ENCODE assay signal across 27 mouse cellular contexts in the genomic region with DNA sequence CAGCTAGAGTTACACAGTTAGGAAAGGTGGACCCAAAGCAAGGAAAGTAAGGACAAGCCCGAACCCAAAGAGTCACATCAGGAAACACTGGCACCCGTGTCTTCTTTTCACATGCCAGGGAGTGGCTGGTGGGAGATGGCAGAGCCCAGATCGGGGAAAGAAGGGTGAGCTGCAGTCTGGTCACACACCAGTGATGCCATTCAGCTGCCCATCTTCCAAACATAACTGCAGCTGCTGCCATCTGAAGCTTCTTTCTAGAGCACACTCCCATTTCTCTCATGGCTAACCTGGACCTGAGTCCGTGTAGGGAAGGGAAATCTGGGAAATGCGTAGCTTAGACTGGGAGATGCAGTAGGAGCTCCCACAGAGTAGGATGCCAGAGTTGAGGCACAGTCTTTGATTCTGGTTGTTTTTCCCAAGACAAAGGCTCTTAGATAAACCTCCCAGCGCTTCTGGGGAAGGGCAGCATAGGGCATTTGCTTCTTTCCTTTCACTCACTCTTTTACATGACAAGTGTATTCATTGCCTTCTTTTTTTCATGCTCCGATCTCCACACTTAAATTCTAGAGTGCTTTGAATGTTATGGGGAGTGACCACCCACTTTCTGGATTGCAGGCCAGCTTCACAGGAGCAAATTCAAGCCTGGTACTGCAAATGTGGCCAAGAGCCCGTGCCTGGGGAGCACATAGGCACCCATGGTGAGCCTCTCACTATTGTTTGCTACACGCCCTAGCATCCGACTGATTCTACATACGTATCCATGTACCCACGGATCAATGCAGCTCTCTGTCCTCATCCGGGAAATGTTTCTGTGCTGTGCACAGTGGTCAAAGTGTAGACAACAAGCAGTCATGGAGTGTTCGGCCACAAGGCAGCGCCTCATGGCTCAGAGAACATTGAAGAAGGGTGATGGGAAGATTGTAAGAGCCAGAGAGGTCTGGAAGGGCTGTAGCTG. TPM values are rescaled to one million over a fixed set of nuclear protein-coding genes. Genes with fewer than 3 reads are reported as not detected.
DNase-seq lines count a peak whose midpoint lies in the region; ATAC-seq and TF ChIP-seq lines count a peak whose summit lies in the region.
"Had no signal": no experiment of that assay in that cellular context is flagged by ENCODE, and none has a peak within 500 bp of the region (broad histone marks: within the 10 kb centered on the region; RNA-seq: fewer than 3 reads in every experiment).

No protein-coding gene starts in this region.

- TF ChIP-seq POLR2A in cortical plate, adult 2 months (IDR thresholded peaks at IDR 0.05; ENCODE audit: extremely low read depth, insufficient read depth, low read length): no peak

- DNase-seq in hindbrain, embryonic 10.5 days (ENCODE audit: low spot score): no peak
- no peak for DNase-seq in left cerebral cortex, adult 2 months (ENCODE audit: extremely low spot score in 1 of 2, low spot score in 2 of 2)
- DNase-seq in left cerebral cortex, postnatal 10 days (ENCODE audit: extremely low spot score in 1 of 2, low spot score in 2 of 2): no peak
- peak; percentile 81 for DNase-seq in R1 (ENCODE audit: low read depth, low spot score)
- no peak for DNase-seq in kidney, postnatal 36 days
- DNase-seq: adrenal gland, postnatal 25 days; cerebellum, adult 11 months; cerebellum, postnatal 10 days; gastrocnemius, postnatal 14 days; heart, adult 11 months; heart, postnatal 10 days; kidney, adult 18-20 months; layer of hippocampus, postnatal 36 days; liver, embryonic 13.5 days; lung, adult 2 months; lung, postnatal 14 days; right cerebral cortex, postnatal 25 days; spleen, adult 18-20 months; thymus, adult 2 months; thymus, postnatal 4 days had no signal

- no peak for TF ChIP-seq CTCF in left cerebral cortex, adult 2 months (IDR thresholded peaks at IDR 0.05)
- TF ChIP-seq CTCF in cortical plate, adult 2 months (IDR thresholded peaks at IDR 0.05; ENCODE audit: extremely low read depth, insufficient read depth, low read length): no peak

- no peak overlapping the region for H3K4me2 ChIP-seq in hindbrain, embryonic 12.5 days (replicated peaks)
- H3K4me2 ChIP-seq: embryonic facial prominence, embryonic 12.5 days; forebrain, embryonic 15.5 days; heart, embryonic 11.5 days; hindbrain, embryonic 14.5 days; liver, embryonic 13.5 days; midbrain, embryonic 12.5 days had no signal

- peaks cover 25% of the 10 kb centered on the region for H3K4me1 ChIP-seq in hindbrain, embryonic 10.5 days (replicated peaks)
- H3K4me1 ChIP-seq in hindbrain, embryonic 12.5 days: peaks cover 6% of the 10 kb centered on the region; the same call in 1 of the 2 replicates
- peaks cover 2% of the 10 kb centered on the region; the same call in 1 of the 2 replicates for H3K4me1 ChIP-seq in cortical plate, adult 2 months (ENCODE audit: control insufficient read depth, insufficient read depth, low read length)

- no peaks in the 10 kb centered on the region for H3K27me3 ChIP-seq in hindbrain, embryonic 10.5 days (ENCODE audit: insufficient read depth, poor library complexity, severe bottlenecking)
- H3K27me3 ChIP-seq in hindbrain, embryonic 12.5 days: no peaks in the 10 kb centered on the region
- H3K27me3 ChIP-seq: embryonic facial prominence, embryonic 12.5 days; forebrain, embryonic 15.5 days; liver, embryonic 13.5 days; midbrain, embryonic 12.5 days had no signal

- H3K9me3 ChIP-seq in hindbrain, embryonic 10.5 days: no peaks in the 10 kb centered on the region
- no peaks in the 10 kb centered on the region for H3K9me3 ChIP-seq in hindbrain, embryonic 12.5 days (replicated peaks)
- H3K9me3 ChIP-seq: embryonic facial prominence, embryonic 12.5 days; forebrain, embryonic 15.5 days; liver, embryonic 13.5 days; midbrain, embryonic 12.5 days had no signal

- H3K4me3 ChIP-seq in hindbrain, embryonic 10.5 days: no peak overlapping the region
- no peak overlapping the region for H3K4me3 ChIP-seq in hindbrain, embryonic 12.5 days
- no peak overlapping the region for H3K4me3 ChIP-seq in left cerebral cortex, adult 2 months
- no peak overlapping the region for H3K4me3 ChIP-seq in cortical plate, adult 2 months (ENCODE audit: insufficient read depth, low read length)
- H3K4me3 ChIP-seq: embryonic facial prominence, embryonic 12.5 days; forebrain, embryonic 15.5 days; liver, embryonic 13.5 days; midbrain, embryonic 12.5 days had no signal

- ATAC-seq in hindbrain, embryonic 12.5 days (ENCODE audit: low FRiP score): no peak
- ATAC-seq: forebrain, embryonic 15.5 days had no signal

- 61% methylated on average over 15 of the region's 15 CpGs for WGBS in hindbrain, embryonic 10.5 days
- 62% methylated on average over 15 of the region's 15 CpGs for WGBS in hindbrain, embryonic 12.5 days

- intact Hi-C loops in left cerebral cortex, adult 2 months (cut with DNase I): no loop called here
- intact Hi-C loops in left cerebral cortex, postnatal 10 days (cut with DNase I): no loop called here

- H3K9ac ChIP-seq in hindbrain, embryonic 12.5 days: no peak overlapping the region
- H3K9ac ChIP-seq: embryonic facial prominence, embryonic 12.5 days; forebrain, embryonic 15.5 days; hindbrain, embryonic 14.5 days; liver, embryonic 13.5 days; midbrain, embryonic 12.5 days had no signal

- 0 out of 2 replicates have a peak overlapping the region, but pooled peaks have one; percentile 35 for H3K27ac ChIP-seq in hindbrain, embryonic 10.5 days
- no peak overlapping the region for H3K27ac ChIP-seq in hindbrain, embryonic 12.5 days
- peak overlapping the region; percentile 69 for H3K27ac ChIP-seq in left cerebral cortex, adult 2 months
- H3K27ac ChIP-seq in cortical plate, adult 2 months (ENCODE audit: insufficient read depth, low read length): peak overlapping the region; percentile 60
- H3K27ac ChIP-seq: embryonic facial prominence, embryonic 12.5 days; forebrain, embryonic 15.5 days; hindbrain, embryonic 14.5 days; liver, embryonic 13.5 days; midbrain, embryonic 12.5 days had no signal

- H3K36me3 ChIP-seq in hindbrain, embryonic 10.5 days: no peaks in the 10 kb centered on the region
- H3K36me3 ChIP-seq in hindbrain, embryonic 12.5 days: no peaks in the 10 kb centered on the region
- H3K36me3 ChIP-seq: embryonic facial prominence, embryonic 12.5 days; forebrain, embryonic 15.5 days; liver, embryonic 13.5 days; midbrain, embryonic 12.5 days had no signal

RNA-seq across cellular contexts. Expression of a gene that starts 14.5 kb away (rescaled TPM):
- 28.6 and 33.5 TPM in 2 replicates for polyA plus RNA-seq in hindbrain, embryonic 10.5 days (2016; fragmentation: Nextera tagmentation; extraction: Ambion mirVana)
- 29.2 and 30.9 TPM in 2 replicates for polyA plus RNA-seq in hindbrain, embryonic 12.5 days (2016; fragmentation: Nextera tagmentation; extraction: Ambion mirVana)
- 10 to 100 TPM; 39.2 to 41.2 TPM for total RNA-seq in left cerebral cortex, adult 2 months (2021)
- 10 to 100 TPM; 28.0 to 30.4 TPM for total RNA-seq in left cerebral cortex, postnatal 10 days (2021)
- polyA plus RNA-seq in cortical plate, adult 2 months (2012; rRNA removed): 32.6 and 35.9 TPM in 2 replicates
